Mouse (Mus musculus) liver, embryonic 15.5 days (tissue): ENCODE data around the gene Tprkb. TPM values are rescaled to one million over a fixed set of nuclear protein-coding genes. Genes with fewer than 3 reads are reported as not detected.
"Not testable (repeated sequence)": the region's sequence is repeated elsewhere in the genome, so short reads cannot be mapped to it uniquely, and the experiment has no call there.

ENCODE experiments used
- ATAC-seq: fragments of 200-750 bp; cut with Nextera tagmentation; 2 replicates; pipeline ENCODE4 v1.8.0; 2017; ENCODE audit warnings: moderate number of reproducible peaks, mild to moderate bottlenecking, moderate library complexity; ENCODE audit not compliant: insufficient read depth
- H3K27ac ChIP-seq: fragments of 300-500 bp; sonication (generic); replicated peaks from 2 replicates; pipeline ENCODE4 v1.5.1; 2015; ENCODE audit warnings: mild to moderate bottlenecking, inconsistent platforms
- H3K27me3 ChIP-seq: fragments of 300-500 bp; sonication (generic); 2 replicates; pipeline ENCODE4 v1.6.1; 2015; ENCODE audit warnings: mild to moderate bottlenecking, inconsistent platforms
- H3K36me3 ChIP-seq: fragments of 300-500 bp; sonication (generic); replicated peaks from 2 replicates; pipeline ENCODE4 v1.6.1; 2015; ENCODE audit warnings: moderate library complexity, mild to moderate bottlenecking, inconsistent platforms
- H3K4me1 ChIP-seq: fragments of 300-500 bp; sonication (generic); replicated peaks from 2 replicates; pipeline ENCODE4 v1.6.1; 2015; ENCODE audit warnings: inconsistent platforms
- H3K4me2 ChIP-seq: fragments of 300-500 bp; sonication (generic); 2 replicates; pipeline ENCODE4 v1.6.1; 2015; ENCODE audit warnings: moderate library complexity, mild to moderate bottlenecking, inconsistent platforms
- H3K4me3 ChIP-seq: fragments of 300-500 bp; sonication (generic); replicated peaks from 2 replicates; pipeline ENCODE4 v1.5.1; 2015; ENCODE audit warnings: mild to moderate bottlenecking, inconsistent platforms
- H3K9ac ChIP-seq: fragments of 300-500 bp; sonication (generic); 2 replicates; pipeline ENCODE4 v1.6.1; 2015; ENCODE audit warnings: moderate library complexity, mild to moderate bottlenecking, inconsistent platforms
- H3K9me3 ChIP-seq: fragments of 300-500 bp; sonication (generic); replicated peaks from 2 replicates; pipeline ENCODE4 v1.6.1; 2016; ENCODE audit warnings: inconsistent platforms
- WGBS: fragments of 180-500 bp; shearing (Covaris S2); methylation state at CpG from one replicate; pipeline ENCODE4 v1.1.7; 2015; ENCODE audit warnings: mixed read lengths; ENCODE audit not compliant: insufficient replicate concordance; 5-methylcytosine and 5-hydroxymethylcytosine counted together
- polyA plus RNA-seq: library from polyadenylated mRNA; unstranded; fragments of >200 nt; fragmentation: Nextera tagmentation; extraction: Ambion mirVana; gene quantifications from 2 replicates; pipeline ENCODE4 v1.2.1, GENCODE M21; 2015

Tprkb gene
- polyA plus RNA-seq, 1 experiment from 2014 or later = 17.4 TPM

GRCm38 (mm10) chr6:85938701-85939100, 27.0 kb downstream of the Tprkb start:
- no peak overlapping the region for H3K27ac ChIP-seq
- H3K4me3 ChIP-seq = no peak overlapping the region
- H3K36me3 ChIP-seq = peaks cover 14% of the 10 kb centered on the region
- no peak for ATAC-seq
- peaks cover 20% of the 10 kb centered on the region for H3K4me1 ChIP-seq
- no peak overlapping the region for H3K9ac ChIP-seq
- 67% methylated on average over 10 of the region's 10 CpGs for WGBS
- H3K9me3 ChIP-seq = no peaks in the 10 kb centered on the region
- no peaks in the 10 kb centered on the region for H3K27me3 ChIP-seq
- H3K4me2 ChIP-seq = no peak overlapping the region

GRCm38 (mm10) chr6:85942469-85942868, 30.8 kb downstream of the Tprkb start:
- peaks cover 49% of the 10 kb centered on the region for H3K36me3 ChIP-seq
- H3K4me3 ChIP-seq = no peak overlapping the region
- peaks cover 9% of the 10 kb centered on the region for H3K4me1 ChIP-seq
- H3K9me3 ChIP-seq = no peaks in the 10 kb centered on the region
- H3K4me2 ChIP-seq = no peak overlapping the region
- no peaks in the 10 kb centered on the region for H3K27me3 ChIP-seq
- no peak overlapping the region for H3K27ac ChIP-seq
- no peak; the same call in 1 of the 2 replicates for ATAC-seq
- 73% methylated on average over 3 of the region's 3 CpGs for WGBS
- H3K9ac ChIP-seq = no peak overlapping the region

- no peaks in the 10 kb centered on the region for H3K27me3 ChIP-seq
- no peak overlapping the region for H3K27ac ChIP-seq
- no peak overlapping the region for H3K4me2 ChIP-seq
- H3K36me3 ChIP-seq = peaks cover 94% of the 10 kb centered on the region
- H3K9ac ChIP-seq = no peak overlapping the region
- H3K9me3 ChIP-seq = no peaks in the 10 kb centered on the region
- no peaks in the 10 kb centered on the region for H3K4me1 ChIP-seq
- WGBS = 83% methylated on average over 6 of the region's 6 CpGs
- H3K4me3 ChIP-seq = no peak overlapping the region
- ATAC-seq = no peak
Observed at GRCm38 (mm10) chr6:85948549-85948948, 36.9 kb downstream of the Tprkb start.

GRCm38 (mm10) chr6:85957581-85957980, 45.9 kb downstream of the Tprkb start:
- Histone ChIP-seq H3K36me3 (peaks cover 61% of the 10 kb centered on the region), H3K27ac (no peak overlapping the region), H3K4me2 (no peak overlapping the region), H3K27me3 (no peaks in the 10 kb centered on the region), H3K4me1 (peaks cover 13% of the 10 kb centered on the region), H3K9ac (no peak overlapping the region), H3K4me3 (no peak overlapping the region), H3K9me3 (no peaks in the 10 kb centered on the region)
- WGBS = 83% methylated on average over 3 of the region's 3 CpGs
- ATAC-seq = no peak

- H3K27me3 ChIP-seq = no peaks in the 10 kb centered on the region
- peaks cover 18% of the 10 kb centered on the region for H3K4me1 ChIP-seq
- peak within 1 kb of the TSS; percentile 99 for H3K27ac ChIP-seq
- ATAC-seq = peak; percentile 95
- H3K4me3 ChIP-seq = peak within 1 kb of the TSS; percentile 86
- H3K4me2 ChIP-seq = peak within 1 kb of the TSS; percentile 82
- peak within 1 kb of the TSS; percentile 91 for H3K9ac ChIP-seq
- peaks cover 27% of the 10 kb centered on the region for H3K36me3 ChIP-seq
- H3K9me3 ChIP-seq = no peaks in the 10 kb centered on the region
- under 1% methylated on average over 70 of the region's 70 CpGs for WGBS
Observed at GRCm38 (mm10) chr6:85961101-85962091, 49.7 kb downstream of the Tprkb start, which contains the start of gene Dusp11. Gene Dusp11 (minus strand): TSS chr6:85961667.

GRCm38 (mm10) chr6:85966081-85966480, 54.4 kb downstream of the Tprkb start:
- not testable (repeated sequence) for H3K36me3 ChIP-seq, H3K4me2 ChIP-seq, H3K27ac ChIP-seq, H3K27me3 ChIP-seq, H3K4me3 ChIP-seq, ATAC-seq, H3K9ac ChIP-seq, H3K9me3 ChIP-seq
- peaks cover 11% of the 10 kb centered on the region for H3K4me1 ChIP-seq
- WGBS = 46% methylated on average over 5 of the region's 6 CpGs

GRCm38 (mm10) chr6:85966686-85967085, 55.0 kb downstream of the Tprkb start:
- Histone ChIP-seq H3K27me3 (no peaks in the 10 kb centered on the region), H3K4me3 (no peak overlapping the region), H3K9me3 (no peaks in the 10 kb centered on the region), H3K4me2 (no peak overlapping the region), H3K9ac (no peak overlapping the region), H3K4me1 (peaks cover 11% of the 10 kb centered on the region), H3K36me3 (no peaks in the 10 kb centered on the region), H3K27ac (no peak overlapping the region)
- ATAC-seq = no peak
- WGBS = 49% methylated on average over 4 of the region's 4 CpGs

- Histone ChIP-seq H3K27ac (no peak overlapping the region), H3K4me1 (peaks cover 12% of the 10 kb centered on the region), H3K27me3 (no peaks in the 10 kb centered on the region), H3K4me2 (no peak overlapping the region), H3K36me3 (no peaks in the 10 kb centered on the region), H3K9ac (no peak overlapping the region), H3K9me3 (no peaks in the 10 kb centered on the region), H3K4me3 (no peak overlapping the region)
- no peak for ATAC-seq
- WGBS = 28% methylated on average over 2 of the region's 2 CpGs
Observed at GRCm38 (mm10) chr6:85969889-85970288, 58.2 kb downstream of the Tprkb start.

GRCm38 (mm10) chr6:85972699-85973098, 61.0 kb downstream of the Tprkb start:
- 64% methylated on average over 3 of the region's 3 CpGs for WGBS
- no peak for ATAC-seq

GRCm38 (mm10) chr6:85973336-85973735, 61.7 kb downstream of the Tprkb start:
- Histone ChIP-seq H3K27me3 (no peaks in the 10 kb centered on the region), H3K4me1 (peaks cover 4% of the 10 kb centered on the region; the same call in 1 of the 2 replicates), H3K4me3 (no peak overlapping the region), H3K9me3 (no peaks in the 10 kb centered on the region), H3K27ac (no peak overlapping the region), H3K36me3 (no peaks in the 10 kb centered on the region), H3K9ac (no peak overlapping the region), H3K4me2 (no peak overlapping the region)
- ATAC-seq = no peak
- 71% methylated on average over 3 of the region's 3 CpGs for WGBS

More at GRCm38 (mm10) chr6:85972699-85973098, 61.0 kb downstream of the Tprkb start:
- Histone ChIP-seq H3K36me3 (no peaks in the 10 kb centered on the region), H3K9ac (no peak overlapping the region), H3K4me2 (no peak overlapping the region), H3K4me1 (peaks cover 4% of the 10 kb centered on the region; the same call in 1 of the 2 replicates), H3K4me3 (no peak overlapping the region), H3K27ac (no peak overlapping the region), H3K27me3 (no peaks in the 10 kb centered on the region), H3K9me3 (no peaks in the 10 kb centered on the region)

GRCm38 (mm10) chr6:85974941-85975617, 63.4 kb downstream of the Tprkb start:
- Histone ChIP-seq H3K27me3 (no peaks in the 10 kb centered on the region), H3K4me1 (peaks cover 4% of the 10 kb centered on the region; the same call in 1 of the 2 replicates), H3K9ac (no peak overlapping the region), H3K4me2 (no peak overlapping the region), H3K9me3 (no peaks in the 10 kb centered on the region), H3K36me3 (no peaks in the 10 kb centered on the region), H3K4me3 (no peak overlapping the region), H3K27ac (no peak overlapping the region)
- no peak; the same call in 1 of the 2 replicates for ATAC-seq
- 31% methylated on average over 10 of the region's 10 CpGs for WGBS
